Mouse (Mus musculus): ENCODE results near the gene Kantr.

The Kantr gene

GRCm38 (mm10) chrX:152284746-152285145 lies 42.5 kb downstream of the Kantr start:
- no peak for DNase-seq (ENCODE audit: low spot score in 2 of 2)

- no peak for DNase-seq (ENCODE audit: low spot score in 2 of 2)
These were observed 47.9 kb downstream of the Kantr start for GRCm38 (mm10) chrX:152279384-152279783.

- no peak for DNase-seq (ENCODE audit: low spot score in 2 of 2)
These were observed 56.1 kb downstream of the Kantr start for GRCm38 (mm10) chrX:152271189-152271588.

All from right cerebral cortex, postnatal 36 days (tissue).